25 mouse cellular contexts compared by ENCODE assay signal in the genomic region with DNA sequence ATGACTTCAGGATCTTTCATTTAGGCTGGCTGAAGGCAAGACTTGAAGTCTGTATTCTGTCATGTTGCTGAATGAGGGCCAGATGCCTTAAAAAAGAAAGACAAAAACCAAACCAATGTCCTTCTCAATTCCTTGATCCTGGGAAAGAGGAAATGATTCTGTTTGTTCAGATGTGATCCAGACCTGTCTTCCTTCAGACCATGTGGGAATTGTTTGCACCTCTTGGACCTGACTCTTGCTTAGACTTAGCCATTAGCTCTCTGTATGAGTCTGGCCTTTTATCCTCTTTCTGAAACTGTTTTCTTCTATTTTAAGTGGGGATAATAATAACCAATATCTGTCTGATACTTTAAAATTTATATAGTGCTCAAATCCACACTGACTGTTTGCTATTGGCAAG. TPM values are rescaled to one million over a fixed set of nuclear protein-coding genes. Genes with fewer than 3 reads are reported as not detected.
DNase-seq lines count a peak whose midpoint lies in the region; ATAC-seq and TF ChIP-seq lines count a peak whose summit lies in the region.
"Had no signal": no experiment of that assay in that cellular context is flagged by ENCODE, and none has a peak within 500 bp of the region (broad histone marks: within the 10 kb centered on the region; RNA-seq: fewer than 3 reads in every experiment).

No protein-coding gene starts in this region.

- no peaks in the 10 kb centered on the region for H3K27me3 ChIP-seq in embryonic facial prominence, embryonic 14.5 days (replicated peaks; ENCODE audit: control insufficient read depth, insufficient read depth, low read length)
- H3K27me3 ChIP-seq in embryonic facial prominence, embryonic 10.5 days (replicated peaks; ENCODE audit: low read depth, poor library complexity, severe bottlenecking), result no peaks in the 10 kb centered on the region
- no peaks in the 10 kb centered on the region for H3K27me3 ChIP-seq in forebrain, embryonic 15.5 days
- no peaks in the 10 kb centered on the region for H3K27me3 ChIP-seq in forebrain, embryonic 11.5 days (ENCODE audit: control insufficient read depth, insufficient read depth, low read length)
- no peaks in the 10 kb centered on the region for H3K27me3 ChIP-seq in intestine, embryonic 14.5 days (replicated peaks; ENCODE audit: control insufficient read depth, insufficient read depth, low read length)
- no peaks in the 10 kb centered on the region for H3K27me3 ChIP-seq in intestine, embryonic 15.5 days (replicated peaks)
- H3K27me3 ChIP-seq in stomach, embryonic 16.5 days (ENCODE audit: control insufficient read depth, insufficient read depth, low read length), result no peaks in the 10 kb centered on the region
- H3K27me3 ChIP-seq in stomach, postnatal 0 days (ENCODE audit: control insufficient read depth, insufficient read depth, low read length), result no peaks in the 10 kb centered on the region
- H3K27me3 ChIP-seq: embryonic facial prominence, embryonic 12.5 days; heart, embryonic 12.5 days; heart, embryonic 15.5 days; hindbrain, embryonic 15.5 days had no signal

- ATAC-seq in embryonic facial prominence, embryonic 14.5 days (ENCODE audit: low read depth), result peak; percentile 48; the same call in 1 of the 2 replicates
- no peak for ATAC-seq in forebrain, embryonic 15.5 days (replicated peaks)
- no peak for ATAC-seq in forebrain, embryonic 11.5 days (replicated peaks; ENCODE audit: low FRiP score)
- peak; percentile 58 for ATAC-seq in intestine, embryonic 14.5 days (replicated peaks; ENCODE audit: low FRiP score, low TSS enrichment, low read depth)
- no peak for ATAC-seq in intestine, embryonic 15.5 days
- ATAC-seq in stomach, embryonic 16.5 days (ENCODE audit: insufficient read depth, low FRiP score), result peak; percentile 73; the same call in 1 of the 2 replicates
- no peak for ATAC-seq in stomach, postnatal 0 days (ENCODE audit: low FRiP score, low TSS enrichment)
- ATAC-seq: intestine, embryonic 16.5 days; Patski had no signal

- no peak overlapping the region for H3K9ac ChIP-seq in embryonic facial prominence, embryonic 14.5 days (ENCODE audit: low read depth, low read length)
- no peak overlapping the region for H3K9ac ChIP-seq in forebrain, embryonic 15.5 days (replicated peaks)
- H3K9ac ChIP-seq in forebrain, embryonic 11.5 days (ENCODE audit: low read length), result no peak overlapping the region
- no peak overlapping the region for H3K9ac ChIP-seq in intestine, embryonic 14.5 days (ENCODE audit: low read length)
- H3K9ac ChIP-seq in intestine, embryonic 15.5 days, result no peak overlapping the region
- no peak overlapping the region for H3K9ac ChIP-seq in stomach, embryonic 16.5 days (ENCODE audit: low read length)
- no peak overlapping the region for H3K9ac ChIP-seq in stomach, postnatal 0 days (ENCODE audit: low read length)
- H3K9ac ChIP-seq: embryonic facial prominence, embryonic 12.5 days; heart, embryonic 12.5 days; heart, embryonic 15.5 days; hindbrain, embryonic 15.5 days had no signal

- H3K9me3 ChIP-seq in embryonic facial prominence, embryonic 14.5 days (ENCODE audit: control insufficient read depth, low read length), result no peaks in the 10 kb centered on the region
- H3K9me3 ChIP-seq in embryonic facial prominence, embryonic 10.5 days, result no peaks in the 10 kb centered on the region
- H3K9me3 ChIP-seq in forebrain, embryonic 15.5 days, result no peaks in the 10 kb centered on the region
- no peaks in the 10 kb centered on the region for H3K9me3 ChIP-seq in forebrain, embryonic 11.5 days (ENCODE audit: control insufficient read depth, low read length)
- no peaks in the 10 kb centered on the region for H3K9me3 ChIP-seq in intestine, embryonic 14.5 days (ENCODE audit: control insufficient read depth, low read length)
- no peaks in the 10 kb centered on the region for H3K9me3 ChIP-seq in intestine, embryonic 15.5 days
- H3K9me3 ChIP-seq in stomach, embryonic 16.5 days (replicated peaks; ENCODE audit: control insufficient read depth, low read length), result no peaks in the 10 kb centered on the region
- no peaks in the 10 kb centered on the region for H3K9me3 ChIP-seq in stomach, postnatal 0 days (ENCODE audit: control insufficient read depth, low read length)
- H3K9me3 ChIP-seq: embryonic facial prominence, embryonic 12.5 days; heart, embryonic 12.5 days; heart, embryonic 15.5 days; hindbrain, embryonic 15.5 days had no signal

- no peak overlapping the region for H3K4me2 ChIP-seq in embryonic facial prominence, embryonic 14.5 days (ENCODE audit: low read depth, low read length)
- H3K4me2 ChIP-seq in forebrain, embryonic 15.5 days (replicated peaks), result no peak overlapping the region
- H3K4me2 ChIP-seq in forebrain, embryonic 11.5 days (ENCODE audit: low read depth, low read length, severe bottlenecking), result no peak overlapping the region
- H3K4me2 ChIP-seq in intestine, embryonic 14.5 days (ENCODE audit: low read length), result no peak overlapping the region
- H3K4me2 ChIP-seq in intestine, embryonic 15.5 days (replicated peaks), result no peak overlapping the region
- H3K4me2 ChIP-seq in stomach, embryonic 16.5 days (ENCODE audit: low read depth, low read length), result no peak overlapping the region
- H3K4me2 ChIP-seq in stomach, postnatal 0 days (replicated peaks; ENCODE audit: low read depth), result no peak overlapping the region
- H3K4me2 ChIP-seq: embryonic facial prominence, embryonic 12.5 days; heart, embryonic 12.5 days; heart, embryonic 15.5 days; hindbrain, embryonic 15.5 days had no signal

- H3K36me3 ChIP-seq in embryonic facial prominence, embryonic 14.5 days (ENCODE audit: control insufficient read depth, insufficient read depth, low read length), result no peaks in the 10 kb centered on the region
- H3K36me3 ChIP-seq in embryonic facial prominence, embryonic 10.5 days (replicated peaks), result no peaks in the 10 kb centered on the region
- H3K36me3 ChIP-seq in forebrain, embryonic 15.5 days, result no peaks in the 10 kb centered on the region
- no peaks in the 10 kb centered on the region for H3K36me3 ChIP-seq in forebrain, embryonic 11.5 days (ENCODE audit: control insufficient read depth, insufficient read depth, low read length)
- no peaks in the 10 kb centered on the region for H3K36me3 ChIP-seq in intestine, embryonic 14.5 days (ENCODE audit: control insufficient read depth, insufficient read depth, low read length)
- H3K36me3 ChIP-seq in intestine, embryonic 15.5 days, result no peaks in the 10 kb centered on the region
- H3K36me3 ChIP-seq in stomach, embryonic 16.5 days (ENCODE audit: control insufficient read depth, insufficient read depth, low read length), result no peaks in the 10 kb centered on the region
- no peaks in the 10 kb centered on the region for H3K36me3 ChIP-seq in stomach, postnatal 0 days (ENCODE audit: control insufficient read depth, insufficient read depth, low read length)
- H3K36me3 ChIP-seq: embryonic facial prominence, embryonic 12.5 days; heart, embryonic 12.5 days; heart, embryonic 15.5 days; hindbrain, embryonic 15.5 days had no signal

- TF ChIP-seq EP300 in stomach, postnatal 0 days (optimal IDR thresholded peaks at IDR 0.05), result no peak

- no peak overlapping the region for H3K4me3 ChIP-seq in embryonic facial prominence, embryonic 14.5 days (ENCODE audit: low read depth, low read length)
- H3K4me3 ChIP-seq in embryonic facial prominence, embryonic 10.5 days, result no peak overlapping the region
- no peak overlapping the region for H3K4me3 ChIP-seq in forebrain, embryonic 15.5 days
- no peak overlapping the region for H3K4me3 ChIP-seq in forebrain, embryonic 11.5 days (ENCODE audit: low read depth, low read length)
- H3K4me3 ChIP-seq in intestine, embryonic 14.5 days (ENCODE audit: low read depth, low read length), result no peak overlapping the region
- H3K4me3 ChIP-seq in intestine, embryonic 15.5 days (replicated peaks), result no peak overlapping the region
- H3K4me3 ChIP-seq in stomach, embryonic 16.5 days (replicated peaks; ENCODE audit: low read length), result no peak overlapping the region
- H3K4me3 ChIP-seq in stomach, postnatal 0 days (ENCODE audit: low read depth, low read length), result no peak overlapping the region
- H3K4me3 ChIP-seq: embryonic facial prominence, embryonic 12.5 days; erythroblast, embryonic 14.5 days; gastrocnemius, adult 2 months; heart, embryonic 12.5 days; heart, embryonic 15.5 days; hindbrain, embryonic 15.5 days had no signal

- no peak for TF ChIP-seq CTCF in stomach, postnatal 0 days (IDR thresholded peaks at IDR 0.05; ENCODE audit: low read depth)

- DNase-seq in embryonic facial prominence, embryonic 14.5 days (ENCODE audit: low spot score), result peak; percentile 48
- DNase-seq in embryonic facial prominence, embryonic 10.5 days (ENCODE audit: low spot score), result no peak
- DNase-seq in forebrain, embryonic 11.5 days (ENCODE audit: low spot score), result no peak
- DNase-seq in intestine, embryonic 14.5 days (ENCODE audit: low spot score), result no peak
- no peak for DNase-seq in stomach, postnatal 0 days (ENCODE audit: low spot score)
- DNase-seq: adrenal gland, postnatal 10 days; adrenal gland, postnatal 36 days; cerebellum, adult 18-20 months; cerebellum, adult 9-10 months; cerebellum, postnatal 14 days; gastrocnemius, adult 2 months; gastrocnemius, postnatal 14 days; heart, adult 18-20 months; heart, postnatal 36 days; kidney, adult 18-20 months had no signal

- H3K27ac ChIP-seq in embryonic facial prominence, embryonic 14.5 days (replicated peaks; ENCODE audit: low read depth, low read length), result no peak overlapping the region
- no peak overlapping the region for H3K27ac ChIP-seq in embryonic facial prominence, embryonic 10.5 days (replicated peaks)
- peak overlapping the region; percentile 91 for H3K27ac ChIP-seq in forebrain, embryonic 15.5 days (replicated peaks)
- H3K27ac ChIP-seq in forebrain, embryonic 11.5 days (ENCODE audit: low read depth, low read length), result no peak overlapping the region
- no peak overlapping the region for H3K27ac ChIP-seq in intestine, embryonic 14.5 days (ENCODE audit: low read depth)
- no peak overlapping the region for H3K27ac ChIP-seq in intestine, embryonic 15.5 days
- no peak overlapping the region for H3K27ac ChIP-seq in stomach, embryonic 16.5 days (ENCODE audit: low read length)
- no peak overlapping the region for H3K27ac ChIP-seq in stomach, postnatal 0 days (replicated peaks)
- H3K27ac ChIP-seq: embryonic facial prominence, embryonic 12.5 days; gastrocnemius, adult 2 months; heart, embryonic 15.5 days had no signal

- peaks cover 3% of the 10 kb centered on the region for H3K4me1 ChIP-seq in embryonic facial prominence, embryonic 14.5 days (ENCODE audit: control insufficient read depth, insufficient read depth, low read length)
- peaks cover 8% of the 10 kb centered on the region for H3K4me1 ChIP-seq in embryonic facial prominence, embryonic 10.5 days
- peaks cover 46% of the 10 kb centered on the region for H3K4me1 ChIP-seq in forebrain, embryonic 15.5 days
- H3K4me1 ChIP-seq in forebrain, embryonic 11.5 days (replicated peaks; ENCODE audit: control insufficient read depth, insufficient read depth, low read length), result peaks cover 2% of the 10 kb centered on the region; the same call in 1 of the 2 replicates
- no peaks in the 10 kb centered on the region for H3K4me1 ChIP-seq in intestine, embryonic 14.5 days (replicated peaks; ENCODE audit: control insufficient read depth, insufficient read depth, low read length)
- no peaks in the 10 kb centered on the region for H3K4me1 ChIP-seq in intestine, embryonic 15.5 days (replicated peaks)
- H3K4me1 ChIP-seq in stomach, embryonic 16.5 days (ENCODE audit: control insufficient read depth, insufficient read depth, low read length), result 0 out of 2 replicates have a peak, but pooled peaks cover under 1% of the 10 kb centered on the region
- H3K4me1 ChIP-seq in stomach, postnatal 0 days (replicated peaks; ENCODE audit: control insufficient read depth, insufficient read depth), result no peaks in the 10 kb centered on the region

RNA-seq across cellular contexts. Expression of a gene that starts 56.4 kb away (rescaled TPM):
- 10.6 and 11.5 TPM in 2 replicates for polyA plus RNA-seq in embryonic facial prominence, embryonic 14.5 days (2014; fragmentation: Nextera tagmentation; extraction: Ambion mirVana)
- 16.4 and 17.5 TPM in 2 replicates for polyA plus RNA-seq in embryonic facial prominence, embryonic 10.5 days (2016; fragmentation: Nextera tagmentation; extraction: Ambion mirVana)
- 25.0 and 25.6 TPM in 2 replicates for polyA plus RNA-seq in forebrain, embryonic 15.5 days (2015; fragmentation: Nextera tagmentation; extraction: Ambion mirVana)
- 22.4 and 23.2 TPM in 2 replicates for polyA plus RNA-seq in forebrain, embryonic 11.5 days (2014; fragmentation: Nextera tagmentation; extraction: Ambion mirVana)
- 13.4 and 14.5 TPM in 2 replicates for polyA plus RNA-seq in intestine, embryonic 14.5 days (2014; fragmentation: Nextera tagmentation; extraction: Ambion mirVana)
- polyA plus RNA-seq in intestine, embryonic 15.5 days (2015; fragmentation: Nextera tagmentation; extraction: Ambion mirVana), result 9.7 and 10.4 TPM in 2 replicates
- 12.3 and 13.6 TPM in 2 replicates for polyA plus RNA-seq in stomach, embryonic 16.5 days (2015; fragmentation: Nextera tagmentation; extraction: Ambion mirVana)
- 8.5 and 8.8 TPM in 2 replicates for polyA plus RNA-seq in stomach, postnatal 0 days (2015; fragmentation: Nextera tagmentation; extraction: Ambion mirVana)

Comparison
In these comparisons a context has a peak if more than half of its experiments do, and no peak if none do; other contexts are left out.
1. ATAC-seq: peak in embryonic facial prominence, embryonic 14.5 days (single experiment), intestine, embryonic 14.5 days (single experiment) and stomach, embryonic 16.5 days (single experiment); none in forebrain, embryonic 15.5 days (single experiment), forebrain, embryonic 11.5 days (single experiment), intestine, embryonic 15.5 days (single experiment) and stomach, postnatal 0 days (single experiment).